Mouse (Mus musculus) cerebellum, postnatal 10 days (tissue): ENCODE measurements around the gene Kcnj6.
A peak's percentile ranks its signal among the peaks of the same experiment; 100 is the strongest.

ENCODE experiments used
- DNase-seq, 2 experiments: peaks; one replicate each; pipeline ENCODE4 v3.0.0; 2021; ENCODE audit warnings: mixed read lengths in 2 of 2

The Kcnj6 gene

DNA sequence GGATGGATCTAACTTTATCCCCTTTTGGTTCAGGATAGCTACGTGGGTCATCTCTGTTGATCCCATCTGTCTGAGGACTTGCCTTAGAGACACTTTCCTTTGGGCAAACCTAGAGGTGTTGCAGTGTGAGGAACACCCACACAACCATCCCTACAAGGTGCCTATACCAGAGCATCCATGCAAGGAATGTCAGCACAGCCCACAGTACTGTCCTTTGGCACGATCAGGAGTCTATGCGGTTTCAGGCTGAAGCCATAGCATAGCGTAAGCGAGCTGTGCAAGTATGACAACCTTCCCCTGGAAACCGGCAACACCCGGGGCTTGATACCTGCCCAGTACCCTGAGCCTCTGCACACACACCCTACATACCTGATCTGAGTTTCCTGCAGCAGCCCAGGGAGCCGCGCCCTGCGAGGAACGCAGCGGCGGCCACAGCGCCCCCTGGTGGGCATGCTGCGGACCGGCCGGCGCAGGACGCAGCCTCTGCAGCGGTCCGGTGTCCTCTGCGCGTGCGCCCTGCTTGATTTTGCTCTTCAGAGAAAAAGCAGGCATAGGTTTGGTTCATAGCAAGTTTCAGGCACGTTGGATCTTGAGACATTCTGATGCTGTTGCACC lies 283.9 kb downstream of the Kcnj6 start:
- peak; percentile 91 for DNase-seq

DNA sequence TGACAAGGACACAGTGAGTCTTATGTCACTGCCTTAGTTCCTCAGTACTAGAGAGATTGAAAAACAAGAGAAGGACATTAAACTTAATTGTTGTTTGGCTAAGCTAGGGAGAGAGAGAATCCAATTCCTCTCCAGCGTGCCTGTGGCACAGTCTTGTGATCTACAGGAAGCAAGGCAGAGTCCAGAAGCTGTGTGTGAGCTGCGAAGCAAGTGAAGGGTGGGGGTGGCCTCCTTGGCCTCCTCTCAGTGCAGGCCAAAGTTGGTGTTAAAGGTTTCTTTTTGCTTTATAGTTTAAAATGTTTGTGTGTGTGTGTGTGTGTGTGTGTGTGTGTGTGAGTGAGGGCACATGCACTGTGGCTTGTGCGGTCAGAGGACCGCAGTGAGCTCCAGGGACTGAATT lies 295.5 kb downstream of the Kcnj6 start:
- no peak for DNase-seq

DNA sequence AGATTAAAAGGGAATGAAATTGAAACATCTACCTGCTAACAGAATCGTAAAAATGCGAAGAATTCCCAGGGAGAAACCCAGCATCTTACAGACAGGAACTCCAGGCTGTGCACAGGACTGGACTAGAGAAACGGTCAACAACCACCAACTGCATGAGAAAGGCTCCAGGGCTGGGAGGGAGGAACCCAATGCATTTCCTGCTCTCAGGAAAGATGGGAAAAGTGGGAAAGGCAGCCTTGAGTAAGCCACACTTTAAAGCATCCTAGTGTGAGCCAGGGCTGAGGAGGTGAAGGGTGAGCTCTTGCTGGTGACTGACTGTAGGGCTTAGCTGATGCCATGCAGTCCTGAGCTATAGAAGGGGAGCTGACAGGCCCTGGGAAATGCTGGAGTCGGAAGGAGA lies 296.4 kb downstream of the Kcnj6 start:
- DNase-seq = no peak
